Mouse (Mus musculus) liver, embryonic 14.5 days (tissue): ENCODE results near the gene Noxa1.

ENCODE experiments used
- CTCF ChIP-seq: IDR thresholded peaks from 2 replicates; pipeline ENCODE4 v1.5.1; 2016; ENCODE audit warnings: antibody characterized with exemption, low read depth, control low read depth
- EP300 ChIP-seq: IDR thresholded peaks from 2 replicates; pipeline ENCODE4 v1.6.1; 2016; ENCODE audit warnings: antibody characterized with exemption, low read depth

GRCm38 (mm10) chr2:25072398-25072797, 22.6 kb downstream of the Noxa1 start:
- peak; percentile 28 for TF ChIP-seq CTCF
- TF ChIP-seq EP300, result no peak
